Mouse (Mus musculus): ENCODE data around the gene Hepacam.

DNA sequence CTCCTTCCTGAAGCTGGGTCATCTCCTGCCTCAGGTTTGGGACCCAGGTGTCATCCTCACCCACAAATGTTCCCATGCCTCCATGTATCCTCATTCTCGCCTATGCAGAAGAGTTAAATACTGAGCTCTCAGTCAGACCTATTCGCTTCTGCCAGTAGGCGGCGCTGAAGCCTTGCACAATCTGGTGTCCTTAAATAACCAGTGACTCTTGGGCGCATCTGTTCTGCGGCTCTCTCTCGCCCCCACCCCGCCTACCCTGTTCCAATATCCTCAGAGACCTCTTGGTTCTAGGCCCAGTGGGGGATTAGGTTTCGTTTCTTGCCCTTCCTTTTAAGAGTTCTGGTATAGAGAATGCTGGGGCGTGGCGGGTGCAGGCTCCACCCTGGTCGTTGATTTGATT, 63.4 kb downstream of the Hepacam start:
- TF ChIP-seq CTCF (IDR thresholded peaks at IDR 0.05; ENCODE audit: low read depth, low read length) (peak; percentile 80), POLR2A (IDR thresholded peaks at IDR 0.05; ENCODE audit: extremely low read depth, insufficient read depth, low read length) (no peak)

All from liver, adult 2 months (tissue).